Mouse (Mus musculus): ENCODE results near the gene Chmp6. TPM values are rescaled to one million over a fixed set of nuclear protein-coding genes. Genes with fewer than 3 reads are reported as not detected.

Chmp6 gene
- total and polyA plus RNA-seq, 2 experiments from 2014 or later, result 91.1 to 105 TPM

DNA sequence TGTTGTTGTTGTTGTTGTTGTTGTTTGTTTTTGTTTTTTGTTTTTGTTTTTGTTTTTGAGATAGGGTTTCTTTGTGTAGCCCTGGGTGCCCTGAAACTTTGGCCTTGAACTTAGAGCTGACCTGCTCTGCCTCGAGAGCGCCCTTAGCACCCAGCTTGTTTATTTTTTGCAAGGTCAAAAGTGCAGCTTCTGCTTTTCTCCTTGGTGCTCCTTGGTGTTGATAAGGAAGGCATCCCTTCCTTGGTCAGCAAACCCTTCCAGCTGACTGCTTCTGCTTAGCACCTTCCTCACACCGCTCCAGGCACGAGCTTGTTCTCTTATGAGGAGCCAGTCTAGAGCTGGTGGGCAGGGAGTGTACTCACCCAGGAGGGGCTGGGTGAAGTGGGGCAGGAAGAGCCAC is 41.0 kb downstream of the Chmp6 start:
- no peak for DNase-seq
- Histone ChIP-seq H3K9me3 (ENCODE audit: low read length) (no peaks in the 10 kb centered on the region), H3K4me2 (ENCODE audit: low read depth) (no peak overlapping the region), H3K36me3 (ENCODE audit: insufficient read depth) (no peaks in the 10 kb centered on the region), H3K27ac (ENCODE audit: low read depth, low read length) (no peak overlapping the region), H3K9ac (no peak overlapping the region), H3K4me1 (ENCODE audit: insufficient read depth) (no peaks in the 10 kb centered on the region), H3K27me3 (ENCODE audit: insufficient read depth, low read length) (no peaks in the 10 kb centered on the region), H3K4me3 (ENCODE audit: low read depth, low read length) (no peak overlapping the region)
- 85% methylated on average over 4 of the region's 4 CpGs for WGBS
- ATAC-seq, result no peak
- no peak for TF ChIP-seq CTCF (IDR thresholded peaks at IDR 0.05; ENCODE audit: low read depth)

- no peak overlapping the region for H3K4me3 ChIP-seq (ENCODE audit: low read depth, low read length)
- no peaks in the 10 kb centered on the region; the same call in 1 of the 2 replicates for H3K36me3 ChIP-seq (ENCODE audit: insufficient read depth)
- no peak overlapping the region for H3K4me2 ChIP-seq (ENCODE audit: low read depth)
- no peaks in the 10 kb centered on the region for H3K4me1 ChIP-seq (ENCODE audit: insufficient read depth)
- 80% methylated on average over 2 of the region's 2 CpGs for WGBS
- H3K9ac ChIP-seq, result no peak overlapping the region
- H3K9me3 ChIP-seq (ENCODE audit: low read length), result no peaks in the 10 kb centered on the region
- no peak for DNase-seq
- ATAC-seq, result no peak
- TF ChIP-seq CTCF (IDR thresholded peaks at IDR 0.05; ENCODE audit: low read depth), result no peak
- no peaks in the 10 kb centered on the region for H3K27me3 ChIP-seq (ENCODE audit: insufficient read depth, low read length)
- H3K27ac ChIP-seq (ENCODE audit: low read depth, low read length), result no peak overlapping the region
Measured at GRCm38 (mm10) chr11:119954749-119955337, 41.6 kb downstream of the Chmp6 start.

DNA sequence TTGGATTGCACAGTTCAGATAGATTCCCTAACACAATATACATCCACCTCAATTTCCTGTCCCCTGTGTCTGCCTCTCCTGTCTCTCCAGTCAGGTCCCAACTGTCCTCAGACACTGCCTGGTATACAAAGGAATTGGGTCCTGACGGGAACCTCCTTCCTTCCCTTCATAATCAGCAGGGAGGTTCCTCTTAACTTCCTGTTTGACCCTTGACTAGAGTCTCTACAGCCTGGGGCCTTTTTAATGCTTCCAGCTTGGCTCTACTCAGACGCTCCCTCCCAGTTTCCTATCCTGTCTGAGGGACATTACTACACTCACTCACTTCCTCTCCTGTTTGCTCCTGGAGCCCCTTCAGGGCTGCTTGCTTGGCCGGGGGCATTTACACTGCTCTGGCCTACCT is 42.2 kb downstream of the Chmp6 start:
- Histone ChIP-seq H3K4me3 (ENCODE audit: low read depth, low read length) (no peak overlapping the region), H3K9ac (no peak overlapping the region), H3K36me3 (ENCODE audit: insufficient read depth) (peaks cover 3% of the 10 kb centered on the region; the same call in 1 of the 2 replicates), H3K27me3 (ENCODE audit: insufficient read depth, low read length) (no peaks in the 10 kb centered on the region), H3K9me3 (ENCODE audit: low read length) (no peaks in the 10 kb centered on the region), H3K4me2 (ENCODE audit: low read depth) (no peak overlapping the region), H3K27ac (ENCODE audit: low read depth, low read length) (no peak overlapping the region), H3K4me1 (ENCODE audit: insufficient read depth) (no peaks in the 10 kb centered on the region)
- TF ChIP-seq CTCF (IDR thresholded peaks at IDR 0.05; ENCODE audit: low read depth), result no peak
- 77% methylated on average over 3 of the region's 3 CpGs for WGBS
- ATAC-seq (no peak), DNase-seq (no peak)

DNA sequence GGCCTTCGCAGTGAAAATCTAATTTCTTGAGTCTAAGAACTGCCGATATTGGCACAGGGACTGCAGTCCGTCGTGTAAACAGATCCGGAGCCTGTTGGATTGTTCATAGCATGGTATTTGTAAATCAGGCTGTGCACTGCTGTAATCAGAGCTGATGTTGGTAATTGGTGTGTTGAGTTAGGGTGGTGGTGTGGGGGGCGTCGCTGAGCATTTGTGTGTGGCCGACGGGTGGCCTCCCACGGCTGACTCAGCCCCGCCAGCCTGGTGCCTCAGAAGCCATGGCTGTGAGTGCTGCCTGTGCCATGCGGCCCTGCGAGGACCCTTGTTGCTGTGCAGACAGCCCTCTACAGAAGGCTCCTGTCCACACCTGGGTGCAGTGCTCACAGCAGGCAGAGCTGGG is 43.3 kb downstream of the Chmp6 start:
- H3K4me1 ChIP-seq (ENCODE audit: insufficient read depth), result no peaks in the 10 kb centered on the region
- H3K27me3 ChIP-seq (ENCODE audit: insufficient read depth, low read length), result no peaks in the 10 kb centered on the region
- WGBS, result 62% methylated on average over 13 of the region's 13 CpGs
- H3K36me3 ChIP-seq (ENCODE audit: insufficient read depth), result peaks cover 6% of the 10 kb centered on the region; the same call in 1 of the 2 replicates
- no peak overlapping the region for H3K4me3 ChIP-seq (ENCODE audit: low read depth, low read length)
- H3K9me3 ChIP-seq (ENCODE audit: low read length), result no peaks in the 10 kb centered on the region
- no peak overlapping the region for H3K27ac ChIP-seq (ENCODE audit: low read depth, low read length)
- H3K4me2 ChIP-seq (ENCODE audit: low read depth), result no peak overlapping the region
- no peak for DNase-seq
- H3K9ac ChIP-seq, result no peak overlapping the region
- peak; percentile 34 for ATAC-seq
- TF ChIP-seq CTCF (IDR thresholded peaks at IDR 0.05; ENCODE audit: low read depth), result no peak

DNA sequence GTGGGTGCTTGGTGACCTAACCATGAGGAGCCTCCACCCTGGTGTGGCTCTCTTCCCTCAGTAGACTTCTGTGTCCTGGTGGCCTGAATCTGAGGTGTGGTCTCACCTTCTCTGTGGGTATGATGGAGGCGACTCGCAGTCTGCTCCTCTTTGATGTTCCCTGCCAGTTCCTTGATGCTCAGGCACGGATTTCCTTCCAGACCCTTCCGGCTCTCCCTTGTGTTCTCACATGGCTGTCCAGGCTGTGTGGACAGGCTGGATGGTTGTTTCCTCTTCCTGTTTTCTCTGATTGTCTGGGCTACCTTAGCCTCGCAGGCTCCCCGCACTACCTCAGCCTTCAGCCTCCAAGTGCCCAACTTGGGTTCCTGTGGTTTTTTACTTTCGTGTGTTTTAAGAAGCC is 45.6 kb downstream of the Chmp6 start:
- Histone ChIP-seq H3K9ac (no peak overlapping the region), H3K4me1 (ENCODE audit: insufficient read depth) (no peaks in the 10 kb centered on the region), H3K36me3 (ENCODE audit: insufficient read depth) (peaks cover 8% of the 10 kb centered on the region; the same call in 1 of the 2 replicates), H3K4me2 (ENCODE audit: low read depth) (no peak overlapping the region), H3K9me3 (ENCODE audit: low read length) (no peaks in the 10 kb centered on the region), H3K27me3 (ENCODE audit: insufficient read depth, low read length) (no peaks in the 10 kb centered on the region), H3K4me3 (ENCODE audit: low read depth, low read length) (no peak overlapping the region), H3K27ac (ENCODE audit: low read depth, low read length) (no peak overlapping the region)
- DNase-seq (no peak), ATAC-seq (no peak)
- no peak for TF ChIP-seq CTCF (IDR thresholded peaks at IDR 0.05; ENCODE audit: low read depth)
- 86% methylated on average over 7 of the region's 7 CpGs for WGBS

GRCm38 (mm10) chr11:119959714-119960113 is 46.5 kb downstream of the Chmp6 start:
- Histone ChIP-seq H3K27me3 (ENCODE audit: insufficient read depth, low read length) (no peaks in the 10 kb centered on the region), H3K4me1 (ENCODE audit: insufficient read depth) (no peaks in the 10 kb centered on the region), H3K27ac (ENCODE audit: low read depth, low read length) (no peak overlapping the region), H3K9ac (no peak overlapping the region), H3K4me3 (ENCODE audit: low read depth, low read length) (no peak overlapping the region), H3K9me3 (ENCODE audit: low read length) (no peaks in the 10 kb centered on the region), H3K36me3 (ENCODE audit: insufficient read depth) (peaks cover 9% of the 10 kb centered on the region; the same call in 1 of the 2 replicates), H3K4me2 (ENCODE audit: low read depth) (no peak overlapping the region)
- TF ChIP-seq CTCF (IDR thresholded peaks at IDR 0.05; ENCODE audit: low read depth), result no peak
- 68% methylated on average over 4 of the region's 4 CpGs for WGBS
- ATAC-seq, result no peak
- DNase-seq, result no peak

DNA sequence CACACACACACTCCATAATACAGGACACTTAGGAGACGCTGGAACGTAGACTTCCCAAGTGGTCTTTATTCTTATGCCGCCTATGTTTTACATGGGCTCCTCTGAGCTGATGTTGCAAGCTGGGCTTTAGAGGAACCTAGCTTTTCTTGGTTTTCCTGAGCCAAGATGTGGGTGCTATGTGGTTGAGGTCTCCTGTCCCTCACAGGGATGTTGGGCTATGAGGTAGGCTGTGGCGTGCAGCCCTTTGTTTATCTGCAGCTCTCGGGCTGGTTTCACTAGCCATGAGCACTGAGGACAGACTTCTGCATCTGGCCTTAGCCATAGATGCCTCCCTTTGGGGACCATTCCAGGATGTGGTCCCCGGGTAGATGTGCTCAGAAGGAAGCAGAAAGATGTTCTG is 47.4 kb downstream of the Chmp6 start:
- 94% methylated on average over 6 of the region's 6 CpGs for WGBS
- no peaks in the 10 kb centered on the region for H3K4me1 ChIP-seq (ENCODE audit: insufficient read depth)
- H3K4me3 ChIP-seq (ENCODE audit: low read depth, low read length), result no peak overlapping the region
- H3K27me3 ChIP-seq (ENCODE audit: insufficient read depth, low read length), result no peaks in the 10 kb centered on the region
- ATAC-seq (no peak), DNase-seq (no peak)
- H3K36me3 ChIP-seq (ENCODE audit: insufficient read depth), result peaks cover 9% of the 10 kb centered on the region; the same call in 1 of the 2 replicates
- H3K9ac ChIP-seq, result no peak overlapping the region
- no peak overlapping the region for H3K4me2 ChIP-seq (ENCODE audit: low read depth)
- no peak overlapping the region for H3K27ac ChIP-seq (ENCODE audit: low read depth, low read length)
- TF ChIP-seq CTCF (IDR thresholded peaks at IDR 0.05; ENCODE audit: low read depth), result no peak
- no peaks in the 10 kb centered on the region for H3K9me3 ChIP-seq (ENCODE audit: low read length)
